Mouse (Mus musculus) urinary bladder, adult 18-20 months (tissue): ENCODE measurements around the gene Arhgap23.

Source experiments
- DNase-seq, 2 experiments: peaks; one replicate each; pipeline ENCODE4 v3.0.0; 2022; ENCODE audit warnings: low spot score in 2 of 2, mixed read lengths in 2 of 2

The Arhgap23 gene

GRCm38 (mm10) chr11:97463991-97464390 lies 48.7 kb downstream of the Arhgap23 start:
- no peak for DNase-seq

- no peak for DNase-seq
Observed at GRCm38 (mm10) chr11:97465957-97466356, 50.6 kb downstream of the Arhgap23 start.

- no peak for DNase-seq
Observed at GRCm38 (mm10) chr11:97466444-97467160, 51.3 kb downstream of the Arhgap23 start.

GRCm38 (mm10) chr11:97468639-97469287 lies 53.4 kb downstream of the Arhgap23 start:
- peak; percentile 73 to 74 for DNase-seq

- DNase-seq: no peak
Observed at GRCm38 (mm10) chr11:97469828-97470227, 54.5 kb downstream of the Arhgap23 start.

GRCm38 (mm10) chr11:97471276-97471675 lies 55.9 kb downstream of the Arhgap23 start:
- DNase-seq: no peak

GRCm38 (mm10) chr11:97476334-97477095 lies 61.2 kb downstream of the Arhgap23 start:
- no peak for DNase-seq

- peak; percentile 43 to 60 for DNase-seq
Observed at GRCm38 (mm10) chr11:97477431-97477830, 62.1 kb downstream of the Arhgap23 start.

GRCm38 (mm10) chr11:97478345-97478744 lies 63.0 kb downstream of the Arhgap23 start:
- DNase-seq: no peak

GRCm38 (mm10) chr11:97479085-97479484 lies 63.8 kb downstream of the Arhgap23 start:
- DNase-seq: no peak

- no peak for DNase-seq
Observed at GRCm38 (mm10) chr11:97479824-97480223, 64.5 kb downstream of the Arhgap23 start.

GRCm38 (mm10) chr11:97485661-97486060 lies 70.3 kb downstream of the Arhgap23 start:
- no peak for DNase-seq

- no peak for DNase-seq
Observed at GRCm38 (mm10) chr11:97487656-97488055, 72.3 kb downstream of the Arhgap23 start.

- no peak for DNase-seq
Observed at GRCm38 (mm10) chr11:97489589-97490324, 74.4 kb downstream of the Arhgap23 start.

GRCm38 (mm10) chr11:97491640-97492039 lies 76.3 kb downstream of the Arhgap23 start:
- DNase-seq: no peak

- no peak for DNase-seq
Observed at GRCm38 (mm10) chr11:97492836-97493235, 77.5 kb downstream of the Arhgap23 start.

- no peak for DNase-seq
Observed at GRCm38 (mm10) chr11:97497543-97497942, 82.2 kb downstream of the Arhgap23 start.

- no peak for DNase-seq
Observed at GRCm38 (mm10) chr11:97499865-97500719, 84.8 kb downstream of the Arhgap23 start, which contains the start of gene 4933428G20Rik. Gene 4933428G20Rik, minus strand, starts transcription at chr11:97500340.

GRCm38 (mm10) chr11:97500720-97501448 lies 85.6 kb downstream of the Arhgap23 start:
- DNase-seq: no peak

- no peak for DNase-seq
Observed at GRCm38 (mm10) chr11:97502383-97502782, 87.0 kb downstream of the Arhgap23 start.
